Mouse (Mus musculus) C2C12 (cell line): ENCODE data around the gene Nckap5l. TPM values are rescaled to one million over a fixed set of nuclear protein-coding genes. Genes with fewer than 3 reads are reported as not detected.

Source experiments
- H3K27me3 ChIP-seq: one replicate; pipeline ENCODE4 v1.6.1; 2011; ENCODE audit not compliant: control insufficient read depth, insufficient read depth, insufficient read length
- H3K36me3 ChIP-seq: one replicate; pipeline ENCODE4 v1.6.1; 2011; ENCODE audit not compliant: control insufficient read depth, insufficient read depth
- H3K4me3 ChIP-seq: one replicate; pipeline ENCODE4 v1.5.1; 2011; ENCODE audit warnings: mild to moderate bottlenecking, control low read depth; ENCODE audit not compliant: poor library complexity, insufficient read depth, severe bottlenecking
- H3K79me2 ChIP-seq: one replicate; pipeline ENCODE4 v1.6.1; 2011; ENCODE audit not compliant: control insufficient read depth, insufficient read depth
- H3K79me3 ChIP-seq: one replicate; pipeline ENCODE4 v1.6.1; 2011; ENCODE audit warnings: low read depth, control low read depth
- H3ac ChIP-seq: one replicate; pipeline ENCODE3; 2011; ENCODE audit warnings: low read depth; ENCODE audit not compliant: control insufficient read depth, insufficient read length
- CEBPB ChIP-seq: IDR thresholded peaks from one replicate; pipeline ENCODE4 v1.6.1; 2011; ENCODE audit warnings: low read depth, mild to moderate bottlenecking, control low read depth, moderate library complexity
- CTCF ChIP-seq: IDR thresholded peaks from one replicate; pipeline ENCODE4 v1.5.1; 2011; ENCODE audit not compliant: control insufficient read depth, insufficient read depth, insufficient read length
- FOSL1 ChIP-seq: IDR thresholded peaks from one replicate; pipeline ENCODE4 v1.8.0; 2011; ENCODE audit warnings: mild to moderate bottlenecking, low read length; ENCODE audit not compliant: poor library complexity, insufficient read depth, severe bottlenecking
- MAX ChIP-seq: IDR thresholded peaks from one replicate; pipeline ENCODE4 v1.6.1; 2011; ENCODE audit warnings: mild to moderate bottlenecking, control low read depth
- MYOD1 ChIP-seq: IDR thresholded peaks from one replicate; pipeline ENCODE4 v1.6.1; 2011; ENCODE audit warnings: low read depth; ENCODE audit not compliant: control insufficient read depth, insufficient read length
- MYOG ChIP-seq: IDR thresholded peaks from one replicate; pipeline ENCODE4 v1.6.1; 2011; ENCODE audit not compliant: control insufficient read depth, insufficient read length; ENCODE audit errors: extremely low read depth
- USF1 ChIP-seq: IDR thresholded peaks from one replicate; pipeline ENCODE4 v1.6.1; 2011; ENCODE audit warnings: low read depth, mild to moderate bottlenecking, control low read depth, moderate library complexity
- polyA plus RNA-seq: library from polyadenylated mRNA; unstranded; fragments of >200 nt; fragmentation: generic; extraction: Trizol; gene quantifications from one replicate; pipeline ENCODE4 v1.2.1, GENCODE M21; 2012; ENCODE audit warnings: missing spikeins

Nckap5l gene
- polyA plus RNA-seq, 1 experiment: 17.7 TPM

- Histone ChIP-seq H3K79me3 (no peaks in the 10 kb centered on the region), H3K79me2 (no peaks in the 10 kb centered on the region), H3K4me3 (no peak overlapping the region), H3K36me3 (peaks cover 35% of the 10 kb centered on the region), H3K27me3 (no peaks in the 10 kb centered on the region), H3ac (no peak overlapping the region)
- no peak for TF ChIP-seq CTCF
- TF ChIP-seq MAX: no peak
Measured at GRCm38 (mm10) chr15:99411747-99412146, 45.8 kb downstream of the Nckap5l start.

GRCm38 (mm10) chr15:99408845-99409244 lies 48.7 kb downstream of the Nckap5l start:
- Histone ChIP-seq H3K4me3 (no peak overlapping the region), H3K36me3 (peaks cover 64% of the 10 kb centered on the region), H3K27me3 (no peaks in the 10 kb centered on the region), H3ac (no peak overlapping the region), H3K79me2 (peaks cover 21% of the 10 kb centered on the region), H3K79me3 (peaks cover 6% of the 10 kb centered on the region)
- TF ChIP-seq CTCF: no peak
- no peak for TF ChIP-seq CEBPB
- no peak for TF ChIP-seq MYOD1
- no peak for TF ChIP-seq MAX
- no peak for TF ChIP-seq USF1
- no peak for TF ChIP-seq MYOG
- TF ChIP-seq FOSL1: no peak

GRCm38 (mm10) chr15:99406986-99407570 lies 50.5 kb downstream of the Nckap5l start:
- no peaks in the 10 kb centered on the region for H3K27me3 ChIP-seq
- peaks cover 38% of the 10 kb centered on the region for H3K79me2 ChIP-seq
- H3K79me3 ChIP-seq: peaks cover 23% of the 10 kb centered on the region
- no peak overlapping the region for H3K4me3 ChIP-seq
- TF ChIP-seq CTCF: no peak
- TF ChIP-seq MAX: no peak
- TF ChIP-seq USF1: no peak
- no peak for TF ChIP-seq FOSL1
- no peak for TF ChIP-seq MYOD1
- no peak for TF ChIP-seq MYOG
- no peak for TF ChIP-seq CEBPB
- H3ac ChIP-seq: no peak overlapping the region
- H3K36me3 ChIP-seq: peaks cover 82% of the 10 kb centered on the region

GRCm38 (mm10) chr15:99405150-99405549 lies 52.4 kb downstream of the Nckap5l start:
- Histone ChIP-seq H3K36me3 (peaks cover 92% of the 10 kb centered on the region), H3K27me3 (no peaks in the 10 kb centered on the region), H3K4me3 (no peak overlapping the region), H3K79me2 (peaks cover 58% of the 10 kb centered on the region), H3K79me3 (peaks cover 42% of the 10 kb centered on the region), H3ac (no peak overlapping the region)
- TF ChIP-seq USF1 (no peak), FOSL1 (no peak), MYOD1 (no peak), MAX (no peak), CTCF (no peak), CEBPB (no peak), MYOG (no peak)

- peaks cover 76% of the 10 kb centered on the region for H3K79me2 ChIP-seq
- H3K36me3 ChIP-seq: peaks cover 86% of the 10 kb centered on the region
- H3K4me3 ChIP-seq: no peak overlapping the region
- no peaks in the 10 kb centered on the region for H3K27me3 ChIP-seq
- H3K79me3 ChIP-seq: peaks cover 60% of the 10 kb centered on the region
- no peak overlapping the region for H3ac ChIP-seq
- no peak for TF ChIP-seq USF1
- TF ChIP-seq CEBPB: no peak
- TF ChIP-seq MYOD1: no peak
- no peak for TF ChIP-seq CTCF
- no peak for TF ChIP-seq MAX
- TF ChIP-seq FOSL1: no peak
- no peak for TF ChIP-seq MYOG
Measured at GRCm38 (mm10) chr15:99403159-99403889, 54.2 kb downstream of the Nckap5l start.

- TF ChIP-seq USF1 (no peak), MAX (peak; percentile 16), CTCF (no peak), MYOD1 (no peak), FOSL1 (peak; percentile 92), MYOG (no peak), CEBPB (peak; percentile 67)
- no peak overlapping the region for H3K4me3 ChIP-seq
- no peaks in the 10 kb centered on the region for H3K27me3 ChIP-seq
- H3ac ChIP-seq: no peak overlapping the region
- peaks cover 87% of the 10 kb centered on the region for H3K79me3 ChIP-seq
- peaks cover 96% of the 10 kb centered on the region for H3K79me2 ChIP-seq
- H3K36me3 ChIP-seq: peaks cover 59% of the 10 kb centered on the region
Measured at GRCm38 (mm10) chr15:99400602-99401001, 56.9 kb downstream of the Nckap5l start.
